Mouse (Mus musculus): ENCODE measurements at regions not wholly inside any gene's neighbourhood (a gene's known extent, or its start where the extent isn't known, plus 50 kb on each side); places are given as distances from the start of the nearest gene placed in this dataset.

DNA sequence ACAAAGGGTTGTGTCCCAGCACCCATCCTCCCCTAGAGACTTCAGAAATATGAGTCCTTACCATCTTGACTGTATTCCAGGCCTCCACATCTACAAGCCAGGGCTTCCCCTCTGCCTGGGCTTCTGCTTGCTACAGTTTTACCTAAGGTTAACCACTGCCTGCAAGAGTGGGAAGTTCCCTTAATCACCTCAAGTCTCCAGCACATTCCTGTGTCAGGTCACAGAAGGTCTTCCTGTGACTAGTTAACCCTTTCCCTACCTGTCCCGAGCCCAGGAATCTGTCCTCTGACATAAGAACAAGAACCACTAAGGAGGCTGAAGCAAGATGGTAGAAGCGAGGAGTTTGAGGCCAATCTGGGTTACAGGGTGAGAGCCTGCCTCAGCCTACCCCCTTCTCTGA, 80.8 kb upstream of the Chd2 start:
- no peak overlapping the region for H3K27ac ChIP-seq (ENCODE audit: insufficient read depth, low read depth, low read length)
- TF ChIP-seq CTCF (IDR thresholded peaks at IDR 0.05; ENCODE audit: low read depth, low read length) = no peak
- no peak for TF ChIP-seq POLR2A (IDR thresholded peaks at IDR 0.05; ENCODE audit: borderline replicate concordance, low read depth, low read length)
- peaks cover 7% of the 10 kb centered on the region for H3K4me1 ChIP-seq (ENCODE audit: control insufficient read depth, insufficient read depth, low read length)
- H3K4me3 ChIP-seq (ENCODE audit: insufficient read depth, low read length) = no peak overlapping the region

- Histone ChIP-seq H3K4me1 (ENCODE audit: control insufficient read depth, insufficient read depth, low read length) (peaks cover 11% of the 10 kb centered on the region), H3K27ac (ENCODE audit: insufficient read depth, low read depth, low read length) (no peak overlapping the region), H3K4me3 (ENCODE audit: insufficient read depth, low read length) (no peak overlapping the region)
- no peak for TF ChIP-seq CTCF (IDR thresholded peaks at IDR 0.05; ENCODE audit: low read depth, low read length)
Observed at GRCm38 (mm10) chr7:73620341-73620740, 78.7 kb upstream of the Chd2 start.

DNA sequence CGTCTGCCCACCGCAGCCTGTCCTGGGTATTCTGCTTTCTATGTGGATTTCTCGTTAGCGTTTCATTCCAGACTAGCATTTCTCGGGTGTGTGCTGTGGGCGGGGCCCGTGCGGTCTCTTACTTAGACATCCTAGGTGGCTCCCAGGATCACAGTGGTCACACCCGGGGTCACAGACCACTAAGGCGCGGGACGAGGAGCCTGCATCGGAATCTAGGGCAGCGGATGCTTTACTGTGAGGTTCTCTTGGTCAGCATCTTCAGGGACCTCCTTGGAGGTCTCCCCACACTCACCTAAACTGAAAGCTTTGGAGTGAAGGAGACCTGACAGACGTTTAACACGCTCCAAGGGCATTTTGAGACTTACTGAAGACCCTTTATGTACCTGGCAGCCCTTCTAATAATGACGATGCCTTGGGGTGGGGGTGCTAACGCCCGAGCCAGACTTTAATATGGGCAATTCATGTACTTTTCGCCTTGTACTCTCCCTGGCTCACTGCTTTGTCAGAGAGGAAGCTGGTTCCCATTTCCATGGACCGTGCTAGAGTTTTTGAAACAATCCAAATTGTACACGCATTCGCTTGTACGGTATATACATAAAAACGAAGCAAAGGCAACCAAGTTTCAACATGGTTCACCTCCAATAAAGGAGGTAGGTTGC, 77.3 kb upstream of the Chd2 start:
- Histone ChIP-seq H3K27ac (ENCODE audit: insufficient read depth, low read depth, low read length) (peak overlapping the region; percentile 90), H3K4me3 (ENCODE audit: insufficient read depth, low read length) (peak overlapping the region; percentile 65), H3K4me1 (ENCODE audit: control insufficient read depth, insufficient read depth, low read length) (peaks cover 11% of the 10 kb centered on the region)
- TF ChIP-seq CTCF (IDR thresholded peaks at IDR 0.05; ENCODE audit: low read depth, low read length) (peak; percentile 24; the same call in 1 of the 2 replicates), POLR2A (IDR thresholded peaks at IDR 0.05; ENCODE audit: borderline replicate concordance, low read depth, low read length) (no peak)

DNA sequence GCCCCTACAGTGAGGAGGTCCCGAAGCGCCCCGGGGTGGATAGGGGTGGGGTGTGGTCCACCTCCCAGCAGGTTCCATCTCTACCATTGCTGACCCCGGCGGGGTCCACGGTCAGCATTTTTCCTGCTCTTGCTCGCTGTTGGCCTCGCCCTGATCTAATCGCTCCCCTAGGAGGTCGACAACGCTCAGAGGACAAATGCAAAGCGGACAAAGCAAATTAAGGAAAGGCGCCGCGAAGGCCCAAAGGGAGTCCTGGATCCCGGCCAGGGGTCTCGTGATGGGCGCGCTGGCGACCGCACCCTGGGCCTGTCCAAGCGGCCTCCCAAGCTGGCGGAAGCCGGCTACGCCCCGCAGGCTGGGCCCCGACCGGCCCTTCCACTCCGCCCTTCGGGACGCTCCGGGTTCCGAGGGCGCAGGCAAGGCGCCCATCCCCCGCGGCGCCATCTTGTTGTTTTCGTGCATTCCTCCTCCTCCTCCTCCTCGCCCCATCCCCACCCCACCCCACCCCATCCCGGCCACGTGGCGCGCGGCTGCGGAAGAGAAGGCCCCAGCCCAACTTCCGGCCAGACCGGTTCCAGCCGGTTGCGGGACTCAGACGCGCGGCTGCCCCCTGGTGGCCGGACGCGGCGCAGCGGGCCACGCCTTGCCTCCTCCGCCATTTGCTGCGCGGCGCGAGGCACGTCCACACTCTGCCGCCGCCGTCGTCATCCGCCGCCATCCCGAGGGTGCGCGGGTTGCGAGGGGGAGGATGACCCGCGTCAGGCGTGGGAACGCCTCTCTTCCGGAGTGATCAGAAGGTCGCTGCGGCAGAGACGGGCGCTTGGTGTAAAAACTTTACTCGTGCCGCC, 76.5 kb upstream of the Chd2 start:
- TF ChIP-seq POLR2A (IDR thresholded peaks at IDR 0.05; ENCODE audit: borderline replicate concordance, low read depth, low read length) (no peak), CTCF (IDR thresholded peaks at IDR 0.05; ENCODE audit: low read depth, low read length) (peak; percentile 27; the same call in 1 of the 2 replicates)
- H3K27ac ChIP-seq (ENCODE audit: insufficient read depth, low read depth, low read length) = peak overlapping the region; percentile 100
- H3K4me3 ChIP-seq (ENCODE audit: insufficient read depth, low read length) = peak overlapping the region; percentile 67
- H3K4me1 ChIP-seq (ENCODE audit: control insufficient read depth, insufficient read depth, low read length) = peaks cover 11% of the 10 kb centered on the region

GRCm38 (mm10) chr7:73616971-73617906, 75.6 kb upstream of the Chd2 start:
- Histone ChIP-seq H3K4me3 (ENCODE audit: insufficient read depth, low read length) (peak overlapping the region; percentile 67), H3K4me1 (ENCODE audit: control insufficient read depth, insufficient read depth, low read length) (peaks cover 11% of the 10 kb centered on the region), H3K27ac (ENCODE audit: insufficient read depth, low read depth, low read length) (peak overlapping the region; percentile 100)
- TF ChIP-seq POLR2A (IDR thresholded peaks at IDR 0.05; ENCODE audit: borderline replicate concordance, low read depth, low read length) (no peak), CTCF (IDR thresholded peaks at IDR 0.05; ENCODE audit: low read depth, low read length) (no peak)

DNA sequence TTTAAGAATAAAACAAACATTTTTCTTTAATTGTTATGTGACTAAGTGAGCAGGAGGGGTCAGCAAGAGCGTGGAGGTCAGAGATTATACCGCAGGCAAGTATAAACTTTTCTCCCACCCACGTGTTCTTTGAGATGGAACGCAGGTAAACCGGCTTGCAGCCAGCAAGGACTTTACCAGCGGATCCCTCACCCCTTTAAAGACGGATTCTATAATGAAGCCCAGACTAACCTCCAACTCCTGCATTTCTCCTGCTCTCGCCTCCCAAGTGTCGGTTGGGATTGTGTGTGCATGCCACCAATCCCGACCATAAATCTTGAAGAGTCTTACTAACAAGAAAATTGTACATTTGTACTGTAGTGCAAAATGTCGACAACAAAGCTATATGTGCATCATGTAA, 74.4 kb upstream of the Chd2 start:
- Histone ChIP-seq H3K4me1 (ENCODE audit: control insufficient read depth, insufficient read depth, low read length) (peaks cover 11% of the 10 kb centered on the region), H3K27ac (ENCODE audit: insufficient read depth, low read depth, low read length) (no peak overlapping the region), H3K4me3 (ENCODE audit: insufficient read depth, low read length) (no peak overlapping the region)
- TF ChIP-seq POLR2A (IDR thresholded peaks at IDR 0.05; ENCODE audit: borderline replicate concordance, low read depth, low read length) (no peak), CTCF (IDR thresholded peaks at IDR 0.05; ENCODE audit: low read depth, low read length) (no peak)

DNA sequence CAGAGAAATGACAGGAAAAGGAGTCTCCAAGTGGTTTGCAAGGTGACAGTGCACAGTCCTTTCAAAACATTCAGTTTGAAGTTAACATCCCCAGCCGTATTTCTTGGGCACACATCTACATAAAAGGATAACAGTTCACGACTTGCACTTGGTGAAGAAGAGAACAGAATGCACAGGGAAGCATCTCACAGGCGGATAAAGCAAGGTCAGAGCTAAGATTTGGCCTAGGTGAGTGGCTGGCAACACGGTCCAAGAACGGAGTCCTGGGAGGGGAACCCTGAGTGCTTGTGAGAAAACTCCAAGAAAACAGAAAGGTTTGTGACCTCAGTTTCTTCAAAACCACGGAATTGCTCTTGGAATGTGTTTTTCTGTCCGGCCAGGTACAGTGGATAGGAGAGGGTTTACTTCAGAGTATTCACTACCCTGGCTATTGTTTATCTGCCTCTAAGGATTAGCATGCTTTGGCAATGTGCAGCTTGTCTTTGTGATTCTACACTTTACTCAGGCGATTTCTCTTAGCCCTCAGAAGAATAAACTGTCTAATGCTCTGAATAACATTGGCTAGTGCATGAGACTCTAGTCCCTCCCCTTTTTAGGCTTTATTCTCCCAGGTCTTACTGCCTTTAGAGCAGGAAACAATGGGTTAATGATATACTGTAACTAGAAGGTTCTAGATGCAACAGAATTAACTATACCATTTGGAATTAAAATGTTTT, 73.4 kb upstream of the Chd2 start:
- Histone ChIP-seq H3K4me3 (ENCODE audit: insufficient read depth, low read length) (no peak overlapping the region), H3K4me1 (ENCODE audit: control insufficient read depth, insufficient read depth, low read length) (peaks cover 8% of the 10 kb centered on the region), H3K27ac (ENCODE audit: insufficient read depth, low read depth, low read length) (no peak overlapping the region)
- TF ChIP-seq CTCF (IDR thresholded peaks at IDR 0.05; ENCODE audit: low read depth, low read length) = no peak
- TF ChIP-seq POLR2A (IDR thresholded peaks at IDR 0.05; ENCODE audit: borderline replicate concordance, low read depth, low read length) = no peak

GRCm38 (mm10) chr7:73614341-73614740, 72.7 kb upstream of the Chd2 start:
- TF ChIP-seq POLR2A (IDR thresholded peaks at IDR 0.05; ENCODE audit: borderline replicate concordance, low read depth, low read length) = no peak
- TF ChIP-seq CTCF (IDR thresholded peaks at IDR 0.05; ENCODE audit: low read depth, low read length) = no peak
- Histone ChIP-seq H3K27ac (ENCODE audit: insufficient read depth, low read depth, low read length) (no peak overlapping the region), H3K4me1 (ENCODE audit: control insufficient read depth, insufficient read depth, low read length) (peaks cover 5% of the 10 kb centered on the region), H3K4me3 (ENCODE audit: insufficient read depth, low read length) (no peak overlapping the region)

- Histone ChIP-seq H3K27ac (ENCODE audit: insufficient read depth, low read depth, low read length) (no peak overlapping the region), H3K4me3 (ENCODE audit: insufficient read depth, low read length) (no peak overlapping the region), H3K4me1 (ENCODE audit: control insufficient read depth, insufficient read depth, low read length) (peaks cover 7% of the 10 kb centered on the region)
- TF ChIP-seq CTCF (IDR thresholded peaks at IDR 0.05; ENCODE audit: low read depth, low read length) (no peak), POLR2A (IDR thresholded peaks at IDR 0.05; ENCODE audit: borderline replicate concordance, low read depth, low read length) (no peak)
Observed at GRCm38 (mm10) chr7:73612752-73613092, 71.1 kb upstream of the Chd2 start.

All from bone marrow macrophage, adult 2 months (primary cell).